Mouse (Mus musculus): Measurements from ENCODE around the gene Jak1.

GRCm38 (mm10) chr4:101203518-101203917, 61.6 kb downstream of the Jak1 start:
- TF ChIP-seq ZKSCAN1 (IDR thresholded peaks at IDR 0.05; ENCODE audit: low read depth, low read length) (no peak), CTCF (IDR thresholded peaks at IDR 0.05 in 2 of 3, conservative IDR thresholded peaks at IDR 0.05 in 1 of 3; ENCODE audit: control insufficient read depth in 1 of 3, insufficient read depth in 1 of 3, low read depth in 2 of 3, low read length in 3 of 3, poor library complexity in 1 of 3, severe bottlenecking in 1 of 3) (no peak), GATA1 (IDR thresholded peaks at IDR 0.05; ENCODE audit: low read depth, low read length) (no peak), POLR2A (IDR thresholded peaks at IDR 0.05; ENCODE audit: control insufficient read depth in 1 of 2, insufficient read depth in 1 of 2, low read depth in 1 of 2, low read length in 2 of 2, poor library complexity in 1 of 2) (no peak), POLR2AphosphoS2 (IDR thresholded peaks at IDR 0.05; ENCODE audit: low read length) (no peak), SMC3 (IDR thresholded peaks at IDR 0.05; ENCODE audit: low read depth, low read length) (no peak), CHD1 (IDR thresholded peaks at IDR 0.05; ENCODE audit: low read depth, low read length) (no peak), TBP (IDR thresholded peaks at IDR 0.05; ENCODE audit: low read depth, low read length) (no peak), TAL1 (IDR thresholded peaks at IDR 0.05; ENCODE audit: low read length) (no peak), USF1 (IDR thresholded peaks at IDR 0.05; ENCODE audit: low read depth, low read length) (no peak), ZNF384 (IDR thresholded peaks at IDR 0.05; ENCODE audit: low read depth, low read length) (no peak)
